Mouse (Mus musculus) gonadal fat pad, adult 2 months (tissue): ENCODE data around the gene Zcchc2. TPM values are rescaled to one million over a fixed set of nuclear protein-coding genes. Genes with fewer than 3 reads are reported as not detected.

ENCODE experiments used
- DNase-seq: peaks from one replicate; pipeline ENCODE4 v3.0.0-alpha.2; 2012; ENCODE audit warnings: low read depth
- polyA plus RNA-seq: library from polyadenylated mRNA; depleted of rRNA; stranded (reverse); fragments of >200 nt; gene quantifications from 2 replicates; pipeline ENCODE4 v1.2.3, GENCODE M21; 2012

Zcchc2 gene
- polyA plus RNA-seq, 1 experiment: 15.2 TPM

DNA sequence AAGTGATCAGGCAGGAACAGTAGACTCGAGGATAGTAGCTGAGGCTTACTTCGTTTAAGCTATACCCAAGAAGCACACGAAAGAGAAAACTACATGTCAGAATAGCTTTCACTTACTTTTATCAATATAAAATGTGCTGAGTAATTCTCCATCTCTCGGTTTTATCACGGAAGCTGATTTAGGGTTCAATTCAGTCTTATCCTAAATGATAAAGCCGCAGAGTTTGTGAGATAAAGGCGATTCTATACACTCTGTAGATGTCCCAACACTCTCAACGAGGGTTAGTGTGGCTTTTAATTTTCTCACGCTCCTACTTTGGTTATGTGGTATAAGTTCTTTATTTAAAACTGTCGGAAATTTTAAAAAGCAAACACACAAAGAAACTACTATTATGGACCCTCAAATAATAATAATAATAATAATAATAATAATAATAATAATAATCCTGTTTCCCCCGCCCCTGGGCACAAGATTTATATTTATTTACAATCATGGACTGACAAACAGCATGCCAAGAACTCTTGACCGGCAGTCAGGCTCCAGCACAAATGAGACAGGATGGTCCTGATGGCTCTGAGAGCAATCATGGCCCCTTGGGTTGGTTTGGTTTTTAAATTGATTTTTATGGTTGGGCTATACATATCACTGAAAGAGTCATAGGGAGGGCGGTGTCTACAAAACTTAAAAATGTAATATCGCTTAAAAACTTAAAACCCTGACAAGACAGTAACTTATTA is 1.1 kb upstream of the Zcchc2 start:
- DNase-seq: no peak

DNA sequence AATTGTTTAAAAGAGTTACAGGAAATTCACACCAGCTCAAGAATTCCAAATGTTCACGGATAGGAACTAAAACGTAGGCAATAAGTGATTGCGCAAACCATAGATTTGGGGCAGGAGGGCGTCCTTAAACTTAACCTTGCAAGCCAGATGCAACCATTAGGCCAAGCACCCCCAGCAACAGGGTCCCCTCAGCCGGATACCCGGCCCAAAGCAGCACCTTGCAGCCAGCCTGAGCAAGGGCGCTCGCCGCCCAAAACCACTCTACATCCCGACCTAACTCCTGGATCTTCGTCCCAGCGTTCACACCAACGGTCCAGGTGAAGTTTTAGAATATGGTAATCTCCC is 594 bp upstream of the Zcchc2 start:
- DNase-seq: no peak

DNA sequence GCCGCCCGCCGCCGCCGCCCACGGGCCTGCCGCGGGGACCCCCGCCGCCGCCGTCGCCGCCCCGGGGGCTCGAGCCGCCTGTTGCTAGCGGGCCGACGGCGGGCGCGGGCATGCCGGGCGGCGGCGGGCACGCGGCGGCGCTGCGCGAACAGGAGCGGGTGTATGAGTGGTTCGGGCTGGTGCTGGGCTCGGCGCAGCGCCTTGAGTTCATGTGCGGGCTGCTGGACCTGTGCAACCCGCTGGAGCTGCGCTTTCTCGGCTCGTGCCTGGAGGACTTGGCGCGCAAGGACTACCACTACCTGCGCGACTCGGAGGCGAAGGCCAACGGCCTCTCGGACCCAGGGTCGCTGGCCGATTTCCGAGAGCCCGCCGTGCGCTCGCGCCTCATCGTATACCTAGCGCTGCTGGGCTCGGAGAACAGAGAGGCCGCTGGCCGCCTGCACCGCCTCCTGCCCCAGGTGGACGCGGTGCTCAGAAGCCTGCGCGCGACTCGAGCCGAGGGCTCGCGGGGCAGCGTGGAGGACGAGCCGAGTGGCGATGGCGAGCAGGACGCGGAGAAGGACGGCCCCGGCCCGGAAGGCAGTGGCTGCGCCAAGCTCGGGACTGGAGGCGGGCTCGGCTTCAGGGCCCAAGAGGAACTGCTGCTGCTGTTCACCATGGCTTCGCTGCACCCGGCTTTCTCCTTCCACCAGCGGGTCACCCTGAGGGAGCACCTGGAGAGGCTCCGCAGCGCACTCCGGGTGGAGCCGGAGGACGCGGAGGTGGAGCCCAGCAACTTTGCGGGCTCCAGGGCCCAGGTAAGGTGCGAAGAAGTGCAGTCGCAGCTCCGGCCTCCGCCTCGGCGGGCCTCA is 930 bp downstream of the Zcchc2 start:
- no peak for DNase-seq

DNA sequence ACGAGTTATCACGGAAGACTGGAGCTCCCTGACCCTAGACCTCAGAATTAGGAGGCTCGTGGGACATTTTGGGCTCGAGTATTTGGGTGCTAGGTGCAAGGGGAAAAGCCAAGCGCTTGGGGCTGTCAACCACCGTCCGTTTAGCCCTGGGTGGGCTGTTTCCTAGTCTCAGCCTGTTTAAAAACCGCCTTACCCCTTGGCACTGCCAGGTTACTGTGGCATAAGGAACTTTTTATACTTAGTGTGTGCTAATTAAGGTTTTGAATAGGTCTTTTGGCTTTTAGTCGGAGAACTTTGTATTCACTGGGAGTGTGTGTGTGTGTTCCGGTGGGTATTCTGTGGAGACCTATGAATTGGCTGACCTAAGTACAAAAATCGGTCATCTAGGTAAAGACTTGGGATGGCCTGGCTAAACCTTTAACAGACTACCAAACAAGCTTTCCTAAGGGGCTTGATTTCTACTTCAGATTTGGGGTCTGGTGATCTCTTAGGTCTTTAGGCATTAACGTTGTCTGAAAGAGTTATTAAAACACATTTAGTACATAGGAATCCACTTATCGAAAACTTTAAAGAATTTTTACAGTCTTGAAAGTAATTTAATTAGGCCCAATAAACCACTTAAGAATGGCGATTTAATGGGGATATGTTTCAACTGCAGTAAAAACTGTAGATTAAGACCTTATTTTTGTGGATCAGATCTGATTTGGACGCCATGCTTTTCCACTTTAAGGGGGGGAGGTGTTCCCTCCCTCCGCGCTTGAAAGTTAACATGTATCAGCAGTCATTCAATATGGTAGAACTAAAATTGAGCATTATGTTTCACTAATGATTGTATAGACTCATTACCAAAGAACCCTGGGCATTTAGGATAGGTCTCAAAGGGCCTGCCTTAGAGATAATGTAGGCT is 2.0 kb downstream of the Zcchc2 start:
- DNase-seq: no peak

DNA sequence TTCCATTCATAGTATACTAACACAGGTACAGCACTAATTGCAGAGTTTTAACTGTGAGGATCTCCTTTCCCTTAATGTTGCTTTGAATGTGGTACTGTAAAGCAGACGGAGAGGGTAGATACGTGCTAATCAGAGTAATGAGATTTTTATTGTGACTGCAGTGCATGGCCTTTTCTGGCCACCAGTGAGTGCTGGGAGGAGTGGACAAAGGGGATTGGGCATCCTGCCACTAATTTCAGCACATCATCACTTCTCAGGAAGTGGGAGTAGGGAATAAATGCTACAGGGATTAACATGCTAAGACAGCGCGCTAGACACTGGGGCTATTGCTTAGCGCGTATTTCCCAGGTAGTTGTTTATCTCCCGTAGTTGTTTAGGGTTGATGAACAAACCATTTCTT is 3.0 kb downstream of the Zcchc2 start:
- DNase-seq: no peak

DNA sequence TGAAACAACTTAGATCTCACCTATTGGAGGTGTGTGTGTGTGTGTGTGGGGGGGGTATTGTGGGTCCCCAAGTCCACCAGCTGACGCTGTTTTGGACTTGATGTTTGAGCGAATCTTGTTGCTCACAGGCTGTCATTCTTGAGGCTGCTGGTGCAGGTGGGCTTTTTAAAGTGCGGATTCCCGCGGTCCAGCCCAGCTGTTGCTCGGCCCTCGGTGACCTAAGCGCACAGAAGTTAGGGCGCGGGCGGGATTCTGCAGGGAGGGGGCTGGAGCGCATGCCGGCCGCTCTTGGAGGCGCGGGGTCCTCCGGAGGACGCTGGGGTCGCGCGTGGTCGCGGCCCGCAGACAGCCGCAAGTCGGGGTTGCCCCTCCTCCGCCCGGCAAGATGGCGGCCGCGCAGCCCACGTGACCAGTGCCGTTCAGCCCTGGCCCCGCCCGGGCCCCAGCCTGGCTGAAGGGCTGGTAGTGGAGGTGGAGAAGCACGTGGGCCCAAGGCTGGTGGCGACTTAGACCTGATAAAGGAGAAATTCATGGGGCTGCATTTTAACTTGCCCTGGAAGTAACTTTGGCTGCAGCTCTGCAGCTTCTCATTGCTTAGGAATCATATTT is 3.5 kb downstream of the Zcchc2 start:
- no peak for DNase-seq

DNA sequence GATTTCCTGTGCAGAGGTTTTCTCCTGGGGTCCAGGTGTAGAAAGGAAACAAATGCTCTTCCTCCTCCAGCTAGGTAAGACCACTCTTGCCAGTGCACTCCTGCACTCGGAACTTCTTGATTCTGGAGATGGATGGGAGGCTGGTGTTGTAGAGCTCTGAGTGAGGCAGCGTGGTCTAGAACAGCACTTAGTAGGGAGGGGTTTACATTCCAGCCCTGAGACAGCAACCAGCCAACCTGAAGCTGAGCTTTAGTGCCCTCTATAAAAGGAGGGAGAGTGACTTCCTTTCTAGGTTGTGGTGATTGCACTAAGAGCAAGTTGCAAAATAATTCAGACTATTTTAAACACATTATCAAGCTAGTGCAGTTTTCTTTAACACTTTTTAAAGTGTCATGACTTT is 5.8 kb downstream of the Zcchc2 start:
- DNase-seq: no peak

DNA sequence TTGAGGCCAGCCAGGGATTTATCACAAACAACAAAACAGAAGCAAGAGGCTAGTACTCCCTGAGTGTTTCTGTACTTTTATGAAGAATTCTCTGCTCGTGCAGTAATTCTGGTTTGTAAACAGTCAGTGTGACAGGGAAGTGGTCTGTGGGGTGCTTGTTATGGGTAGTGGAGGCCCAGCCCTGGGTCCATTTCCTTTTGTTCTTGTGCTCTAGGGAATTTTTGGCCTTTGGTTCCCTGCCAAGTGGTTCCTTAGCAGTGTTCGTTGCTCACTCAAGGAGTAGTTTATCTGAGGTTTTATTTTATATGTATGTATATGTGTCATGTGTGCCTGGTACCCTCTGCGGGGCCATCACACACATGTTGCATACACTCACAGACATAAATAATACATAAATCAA is 7.1 kb downstream of the Zcchc2 start:
- DNase-seq: no peak

DNA sequence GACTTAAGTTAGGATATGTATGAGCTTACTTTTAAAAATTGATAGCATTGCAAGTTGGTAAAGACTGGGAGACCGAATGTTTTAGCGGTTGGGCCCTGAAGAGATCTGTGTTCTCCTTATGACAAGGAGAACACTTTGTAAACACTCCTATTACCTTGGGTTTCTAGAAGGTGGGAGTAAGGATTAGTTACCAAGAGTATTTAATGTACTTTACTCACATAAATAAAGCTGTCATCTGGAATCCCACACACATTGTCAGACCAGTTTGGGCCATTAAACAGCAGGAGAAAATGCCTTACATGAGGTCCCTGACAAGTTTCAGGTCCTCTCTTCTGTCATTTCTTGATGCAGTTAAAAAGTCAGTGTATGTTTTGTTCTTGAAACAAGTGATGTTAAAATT is 9.6 kb downstream of the Zcchc2 start:
- DNase-seq: no peak

DNA sequence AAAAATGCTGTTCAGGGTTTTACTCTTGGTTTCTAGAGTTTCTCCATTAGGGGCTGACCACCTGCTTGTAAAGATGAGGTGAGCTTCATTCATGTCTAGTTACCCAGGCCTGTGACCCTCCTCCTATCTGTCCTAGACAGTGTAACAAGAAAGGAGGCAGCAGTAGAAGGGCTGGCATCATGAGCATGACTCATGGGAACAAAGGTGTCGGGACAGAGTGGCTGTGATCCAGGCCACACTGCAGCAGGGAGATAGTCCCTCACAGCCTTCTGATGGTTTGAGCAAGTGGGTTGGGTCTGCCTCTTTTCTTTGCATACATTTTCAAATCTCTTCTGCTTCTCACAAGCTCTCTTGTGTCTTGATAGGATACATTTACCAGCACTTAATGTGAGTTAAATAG is 17.4 kb downstream of the Zcchc2 start:
- no peak for DNase-seq

DNA sequence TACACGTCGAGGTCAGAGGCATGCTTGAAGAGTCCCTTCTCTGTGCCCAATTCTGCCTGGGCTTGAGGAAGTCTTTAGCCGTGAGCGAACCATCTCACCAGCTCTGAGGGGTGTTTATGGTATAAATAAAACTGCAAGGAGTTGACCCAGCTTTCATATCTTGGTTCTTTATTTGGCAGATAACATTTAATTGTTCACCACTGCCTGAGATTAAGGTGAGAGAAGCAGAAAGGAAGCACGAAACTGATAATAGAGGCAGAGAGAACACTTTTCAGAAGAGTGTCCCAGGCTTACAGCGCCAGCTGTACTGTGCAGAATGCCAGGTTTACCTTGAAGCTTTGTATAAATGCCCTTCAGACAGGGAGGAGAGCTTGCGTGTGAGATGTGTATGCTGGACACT is 20.9 kb downstream of the Zcchc2 start:
- DNase-seq: no peak

DNA sequence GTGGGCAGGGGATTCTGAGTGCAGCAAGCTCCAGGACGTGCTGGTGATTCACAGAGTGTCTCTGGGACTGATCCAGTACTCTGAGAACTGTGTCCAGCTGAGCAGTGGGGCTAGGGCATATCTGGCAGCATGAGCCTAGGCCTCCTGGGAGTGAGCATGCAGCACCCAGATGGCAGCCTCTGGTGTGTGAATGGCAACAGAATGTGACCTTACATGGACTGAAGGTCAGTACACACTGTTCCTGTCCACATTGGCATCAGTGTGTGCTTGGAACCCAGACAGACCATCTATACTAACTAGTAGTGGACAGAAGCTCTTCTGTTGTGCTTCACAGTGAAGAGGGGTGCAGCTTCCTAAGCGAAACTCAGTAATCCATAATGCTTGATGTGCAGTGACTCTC is 23.6 kb downstream of the Zcchc2 start:
- no peak for DNase-seq

DNA sequence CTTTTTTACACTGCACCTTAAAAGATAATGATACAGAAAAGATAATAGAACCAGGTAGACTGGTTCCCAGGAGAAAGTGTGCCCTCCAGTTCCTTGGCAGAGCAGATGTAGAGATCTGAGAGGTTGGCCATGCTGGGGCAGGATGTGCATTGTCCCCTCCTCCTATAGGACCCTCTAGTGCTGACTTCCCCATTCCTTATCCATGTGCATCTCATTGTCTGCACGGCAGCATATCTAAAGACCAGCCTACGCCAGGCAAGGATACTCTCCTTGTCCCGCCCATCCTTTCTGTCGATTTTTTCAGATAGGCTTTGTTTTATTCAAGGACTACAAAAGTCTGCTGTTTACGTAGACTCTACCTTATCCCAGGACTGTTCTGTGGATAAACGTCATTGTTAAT is 26.1 kb downstream of the Zcchc2 start:
- no peak for DNase-seq

DNA sequence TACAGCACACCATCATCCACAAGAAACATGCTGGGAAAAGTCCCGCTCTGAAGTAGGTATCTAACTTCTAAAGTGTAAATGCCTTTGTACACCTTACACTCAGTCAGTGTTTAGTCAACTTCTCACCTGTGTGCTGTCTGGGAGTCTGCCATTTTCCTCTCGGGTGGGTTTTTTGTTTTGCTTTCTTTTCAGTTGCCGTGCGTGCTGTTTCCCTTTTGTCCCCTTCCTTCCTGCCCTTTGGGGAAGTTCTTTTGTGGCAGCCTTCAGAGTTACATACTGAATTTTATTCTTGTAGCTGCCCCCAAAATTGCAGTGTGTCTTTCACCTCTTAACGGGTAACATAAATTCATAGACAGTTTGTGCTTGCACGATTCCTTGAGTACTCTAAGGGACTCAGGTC is 29.6 kb downstream of the Zcchc2 start:
- no peak for DNase-seq

DNA sequence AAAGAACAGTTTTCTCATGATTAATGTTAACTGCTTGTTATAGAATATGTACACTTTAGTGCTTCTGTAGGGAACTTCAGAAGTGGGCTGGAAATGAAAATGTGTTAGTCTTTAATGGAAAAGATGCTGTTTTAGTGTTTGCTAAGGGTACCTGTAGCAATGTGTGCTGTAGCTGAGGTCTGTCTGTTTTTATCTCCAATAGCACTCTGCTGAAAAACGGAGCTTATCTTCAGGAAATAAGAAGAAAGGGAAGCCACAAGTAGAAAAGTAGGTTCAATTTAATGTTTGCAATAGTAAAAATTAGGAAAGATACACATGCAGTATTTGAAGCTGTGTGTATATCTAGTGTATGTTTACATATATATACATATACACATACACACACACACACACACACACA is 32.8 kb downstream of the Zcchc2 start:
- no peak for DNase-seq

DNA sequence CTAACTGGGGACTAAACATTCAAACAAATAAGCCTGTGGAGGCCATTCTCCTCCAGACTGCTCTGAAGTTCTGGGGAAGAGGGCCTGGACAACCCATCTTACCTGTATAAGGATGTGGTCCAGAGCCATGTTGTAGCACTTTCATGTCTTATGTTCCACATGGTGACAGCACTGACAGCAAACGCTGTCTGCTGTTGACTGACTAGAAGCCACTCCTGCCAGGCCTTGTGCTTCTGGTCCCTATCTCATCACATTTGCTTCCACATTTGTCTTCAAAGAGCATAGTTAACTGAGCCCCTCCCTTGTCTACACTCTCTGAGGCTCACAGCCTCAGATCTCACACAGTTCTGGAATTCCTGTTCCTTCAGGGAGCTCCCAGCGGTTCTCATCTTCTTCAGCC is 34.0 kb downstream of the Zcchc2 start:
- no peak for DNase-seq

DNA sequence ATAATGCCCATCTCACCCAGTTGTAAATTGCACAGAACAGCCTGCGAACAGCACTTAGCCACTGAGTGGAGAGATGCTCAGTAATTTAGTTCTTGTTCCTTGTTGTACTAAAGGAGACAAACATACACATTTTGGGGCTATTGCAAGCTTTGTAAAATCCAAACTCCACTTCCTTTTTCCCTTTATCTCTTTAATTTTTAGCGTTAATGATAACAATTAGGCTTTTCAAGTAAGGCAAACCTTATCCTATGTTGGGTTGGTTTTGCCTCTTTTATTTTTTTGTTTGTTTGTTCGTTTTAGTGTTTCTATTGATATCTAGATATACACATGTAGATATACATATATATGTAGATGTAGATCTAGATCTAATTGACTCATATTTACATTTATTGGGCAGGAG is 34.6 kb downstream of the Zcchc2 start:
- DNase-seq: no peak

DNA sequence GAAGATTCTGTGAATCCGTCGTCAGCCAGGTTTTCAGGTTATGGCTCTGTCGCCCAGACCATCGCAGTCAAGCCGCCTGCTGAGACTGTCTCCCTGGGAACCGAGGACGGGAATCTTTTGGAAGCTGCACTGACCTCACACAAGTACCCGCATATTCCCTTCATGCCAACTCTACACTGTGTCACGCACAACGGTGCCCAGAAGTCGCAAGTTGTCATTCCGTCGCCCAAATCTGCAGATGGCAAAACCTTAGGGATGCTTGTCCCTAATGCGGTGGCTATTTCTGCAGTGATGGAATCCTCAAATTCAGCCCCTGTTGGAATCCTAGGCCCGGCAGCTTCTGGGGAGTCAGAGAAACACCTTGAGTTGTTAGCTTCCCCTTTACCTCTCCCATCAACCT is 39.6 kb downstream of the Zcchc2 start:
- DNase-seq: no peak

DNA sequence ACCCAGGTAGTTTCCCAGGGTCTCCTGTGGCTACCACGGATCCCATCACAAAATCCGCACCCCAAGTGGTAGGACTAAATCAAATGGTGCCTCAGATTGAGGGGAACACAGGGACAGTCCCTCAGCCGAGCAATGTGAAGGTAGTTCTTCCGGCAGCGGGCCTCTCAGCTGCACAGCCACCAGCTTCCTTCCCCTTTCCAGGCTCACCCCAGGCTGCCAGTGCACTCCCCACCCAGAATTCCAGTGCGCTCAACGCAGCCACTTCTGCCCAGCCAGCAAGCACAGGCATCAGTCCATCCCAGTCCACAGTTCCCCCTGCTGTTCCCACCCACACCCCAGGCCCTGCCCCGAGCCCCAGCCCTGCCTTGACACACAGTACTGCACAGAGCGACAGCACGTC is 40.1 kb downstream of the Zcchc2 start:
- no peak for DNase-seq

DNA sequence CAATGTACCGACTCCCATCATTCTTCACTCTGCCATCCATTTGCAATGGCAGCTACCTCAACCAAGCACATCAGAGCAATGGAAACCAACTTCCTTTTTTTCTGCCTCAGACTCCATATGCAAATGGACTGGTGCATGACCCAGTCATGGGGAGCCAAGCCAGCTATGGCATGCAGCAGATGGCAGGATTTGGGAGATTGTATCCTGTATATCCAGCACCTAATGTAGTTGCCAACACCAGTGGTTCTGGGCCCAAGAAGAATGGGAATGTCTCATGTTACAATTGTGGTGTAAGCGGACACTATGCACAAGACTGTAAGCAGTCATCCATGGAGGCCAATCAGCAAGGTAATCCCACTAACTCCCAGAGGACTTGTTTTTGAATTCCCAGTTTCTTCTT is 40.7 kb downstream of the Zcchc2 start:
- no peak for DNase-seq

DNA sequence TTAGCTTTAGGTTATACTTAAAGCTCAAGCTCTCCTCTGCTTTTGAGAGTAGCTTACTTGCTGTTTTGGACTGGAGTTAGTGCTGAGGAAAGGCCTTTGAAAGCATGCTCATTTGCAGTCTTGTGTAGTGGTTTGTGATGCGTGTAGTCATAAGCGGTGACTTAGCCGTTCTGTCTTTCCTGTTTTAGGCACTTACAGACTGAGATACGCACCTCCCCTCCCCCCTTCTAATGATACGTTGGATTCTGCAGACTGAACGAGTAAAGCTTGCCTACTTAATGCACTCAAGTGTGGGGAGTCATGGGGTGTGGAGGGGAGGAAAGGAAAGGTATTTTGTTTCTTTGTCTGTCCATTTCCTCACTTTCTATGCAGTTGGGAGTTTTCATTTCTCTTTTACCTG is 41.7 kb downstream of the Zcchc2 start:
- no peak for DNase-seq

DNA sequence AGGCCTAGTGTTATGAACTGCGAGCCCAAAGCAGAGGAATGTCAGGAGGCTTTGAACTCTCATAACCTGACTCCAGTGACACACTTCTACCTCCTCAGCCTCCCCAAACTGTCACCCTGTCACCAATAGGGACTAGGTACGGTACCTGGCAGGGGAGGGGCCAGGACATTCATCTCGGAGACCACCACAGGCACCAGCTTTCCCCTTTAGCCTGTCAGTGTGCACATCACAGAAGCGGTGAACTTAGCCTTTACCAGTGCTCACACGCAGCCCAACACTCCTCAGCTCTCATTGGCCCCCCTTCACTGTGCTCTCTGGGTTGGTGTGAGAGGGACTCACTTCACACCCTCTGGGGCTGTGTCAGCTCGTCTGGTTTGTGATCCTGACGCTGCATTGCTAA is 44.6 kb downstream of the Zcchc2 start:
- DNase-seq: no peak
